Mouse (Mus musculus) intestine, postnatal 0 days (tissue): ENCODE data around the gene Trak2. TPM values are rescaled to one million over a fixed set of nuclear protein-coding genes. Genes with fewer than 3 reads are reported as not detected.

ENCODE experiments used
- ATAC-seq: fragments of 200-750 bp; cut with Nextera tagmentation; 2 replicates; pipeline ENCODE4 v1.8.0; 2017; ENCODE audit warnings: mild to moderate bottlenecking, moderate TSS enrichment, moderate library complexity
- H3K27ac ChIP-seq: fragments of 300-500 bp; sonication (generic); 2 replicates; pipeline ENCODE4 v1.5.1; 2014; ENCODE audit warnings: mild to moderate bottlenecking, low read depth, low read length, moderate library complexity
- H3K27me3 ChIP-seq: fragments of 300-500 bp; sonication (generic); replicated peaks from 2 replicates; pipeline ENCODE4 v1.6.1; 2014; ENCODE audit warnings: low read length, mixed read lengths; ENCODE audit not compliant: control insufficient read depth, insufficient read depth
- H3K36me3 ChIP-seq: fragments of 300-500 bp; sonication (generic); 2 replicates; pipeline ENCODE4 v1.6.1; 2014; ENCODE audit warnings: mild to moderate bottlenecking, moderate library complexity; ENCODE audit not compliant: control insufficient read depth, insufficient read depth
- H3K4me1 ChIP-seq: fragments of 300-500 bp; sonication (generic); replicated peaks from 2 replicates; pipeline ENCODE4 v1.6.1; 2014; ENCODE audit warnings: antibody characterized with exemption, low read length, mixed read lengths; ENCODE audit not compliant: control insufficient read depth, insufficient read depth
- H3K4me2 ChIP-seq: fragments of 300-500 bp; sonication (generic); replicated peaks from 2 replicates; pipeline ENCODE4 v1.6.1; 2014; ENCODE audit warnings: low read depth, mild to moderate bottlenecking, moderate library complexity
- H3K4me3 ChIP-seq: fragments of 300-500 bp; sonication (generic); 2 replicates; pipeline ENCODE4 v1.5.1; 2014; ENCODE audit warnings: low read depth, low read length
- H3K9ac ChIP-seq: fragments of 300-500 bp; sonication (generic); 2 replicates; pipeline ENCODE4 v1.6.1; 2014; ENCODE audit warnings: mild to moderate bottlenecking, low read depth, low read length
- H3K9me3 ChIP-seq: fragments of 300-500 bp; sonication (generic); 2 replicates; pipeline ENCODE4 v1.6.1; 2016; ENCODE audit warnings: mixed run types; ENCODE audit not compliant: control insufficient read depth
- CTCF ChIP-seq: sonication (generic); IDR thresholded peaks from 2 replicates; pipeline ENCODE4 v1.5.1; 2016; ENCODE audit warnings: low read depth, mild to moderate bottlenecking, control low read depth, antibody characterized with exemption, moderate library complexity
- WGBS: fragments of 180-500 bp; shearing (Covaris S2); extraction: QIAGEN DNeasy Blood & Tissue Kit; methylation state at CpG from one replicate; pipeline ENCODE4 v1.1.7; 2014; 5-methylcytosine and 5-hydroxymethylcytosine counted together
- polyA plus RNA-seq: library from polyadenylated mRNA; unstranded; fragments of >200 nt; fragmentation: Nextera tagmentation; extraction: Ambion mirVana; gene quantifications from 2 replicates; pipeline ENCODE4 v1.2.1, GENCODE M21; 2015

The Trak2 gene
- polyA plus RNA-seq, 1 experiment from 2014 or later = 5.4 TPM

GRCm38 (mm10) chr1:58955716-58956115, 17.5 kb downstream of the Trak2 start:
- H3K4me2 ChIP-seq = no peak overlapping the region
- no peak overlapping the region for H3K4me3 ChIP-seq
- ATAC-seq = no peak
- H3K36me3 ChIP-seq = no peaks in the 10 kb centered on the region
- 76% methylated on average over 3 of the region's 3 CpGs for WGBS
- no peaks in the 10 kb centered on the region for H3K27me3 ChIP-seq
- no peak overlapping the region for H3K9ac ChIP-seq
- H3K4me1 ChIP-seq = peaks cover 16% of the 10 kb centered on the region
- H3K27ac ChIP-seq = no peak overlapping the region
- TF ChIP-seq CTCF = no peak
- H3K9me3 ChIP-seq = no peaks in the 10 kb centered on the region

GRCm38 (mm10) chr1:58954578-58955410, 18.4 kb downstream of the Trak2 start:
- Histone ChIP-seq H3K27ac (no peak overlapping the region), H3K4me1 (peaks cover 16% of the 10 kb centered on the region), H3K9ac (no peak overlapping the region), H3K36me3 (no peaks in the 10 kb centered on the region), H3K9me3 (no peaks in the 10 kb centered on the region), H3K27me3 (no peaks in the 10 kb centered on the region), H3K4me2 (no peak overlapping the region), H3K4me3 (no peak overlapping the region)
- ATAC-seq = no peak
- WGBS = 79% methylated on average over 8 of the region's 8 CpGs
- TF ChIP-seq CTCF = no peak

- Histone ChIP-seq H3K9me3 (no peaks in the 10 kb centered on the region), H3K27me3 (no peaks in the 10 kb centered on the region), H3K36me3 (no peaks in the 10 kb centered on the region), H3K4me1 (peaks cover 16% of the 10 kb centered on the region), H3K27ac (no peak overlapping the region), H3K4me3 (no peak overlapping the region), H3K4me2 (0 out of 2 replicates have a peak overlapping the region, but pooled peaks have one; percentile 17), H3K9ac (no peak overlapping the region)
- ATAC-seq = 0 out of 2 replicates have a peak, but pooled peaks have one; percentile 32
- TF ChIP-seq CTCF = no peak
- WGBS = 63% methylated on average over 9 of the region's 9 CpGs
These were observed 19.4 kb downstream of the Trak2 start for GRCm38 (mm10) chr1:58953686-58954434.

DNA sequence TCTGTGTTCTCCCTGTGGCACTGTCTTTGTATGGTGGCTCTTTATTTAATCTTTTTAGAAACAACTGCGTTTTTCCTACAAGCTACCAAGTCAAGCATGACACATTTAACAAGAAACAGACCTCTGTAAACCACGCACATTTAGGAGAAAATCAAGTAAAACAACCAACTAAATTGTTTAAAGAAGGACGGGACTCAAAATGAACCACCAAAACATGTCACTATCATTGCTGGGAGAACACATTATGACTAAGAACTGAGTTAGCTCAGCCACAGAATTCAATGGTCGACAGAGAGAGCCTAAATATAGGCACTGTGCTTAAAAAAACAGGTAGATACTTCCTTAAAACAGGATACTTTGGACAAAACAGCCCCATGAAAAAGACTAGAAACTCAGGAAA, 20.2 kb downstream of the Trak2 start:
- peaks cover 16% of the 10 kb centered on the region for H3K4me1 ChIP-seq
- H3K9me3 ChIP-seq = no peaks in the 10 kb centered on the region
- no peak overlapping the region for H3K9ac ChIP-seq
- H3K27ac ChIP-seq = peak overlapping the region; percentile 73; the same call in 1 of the 2 replicates
- no peak overlapping the region for H3K4me2 ChIP-seq
- no peak for ATAC-seq
- no peaks in the 10 kb centered on the region for H3K36me3 ChIP-seq
- no peak overlapping the region for H3K4me3 ChIP-seq
- H3K27me3 ChIP-seq = no peaks in the 10 kb centered on the region
- WGBS = 48% methylated on average over 4 of the region's 4 CpGs
- TF ChIP-seq CTCF = no peak

DNA sequence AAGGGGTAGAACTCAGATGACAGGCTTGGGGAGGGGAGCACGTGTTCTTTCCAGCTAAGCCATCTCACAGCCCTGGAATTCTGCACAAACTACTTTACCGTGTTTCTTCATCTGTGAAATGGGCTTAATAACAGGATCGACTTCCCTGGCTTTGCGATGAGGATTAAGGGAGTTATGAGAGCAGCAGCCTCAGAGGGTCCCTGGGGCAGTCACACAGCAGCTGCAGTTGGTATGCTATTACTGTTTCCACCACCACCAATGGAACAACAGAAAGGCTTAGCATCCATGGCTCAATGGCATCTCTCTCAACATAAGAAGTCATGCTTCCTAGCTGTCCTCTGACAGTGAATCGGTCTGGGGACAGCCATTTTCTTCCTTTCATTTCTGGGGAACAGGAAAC, 20.7 kb downstream of the Trak2 start:
- Histone ChIP-seq H3K9me3 (no peaks in the 10 kb centered on the region), H3K4me2 (no peak overlapping the region), H3K4me1 (peaks cover 16% of the 10 kb centered on the region), H3K27me3 (no peaks in the 10 kb centered on the region), H3K27ac (peak overlapping the region; percentile 73), H3K9ac (no peak overlapping the region), H3K4me3 (no peak overlapping the region), H3K36me3 (no peaks in the 10 kb centered on the region)
- TF ChIP-seq CTCF = no peak
- WGBS = 83% methylated on average over 5 of the region's 5 CpGs
- ATAC-seq = no peak

DNA sequence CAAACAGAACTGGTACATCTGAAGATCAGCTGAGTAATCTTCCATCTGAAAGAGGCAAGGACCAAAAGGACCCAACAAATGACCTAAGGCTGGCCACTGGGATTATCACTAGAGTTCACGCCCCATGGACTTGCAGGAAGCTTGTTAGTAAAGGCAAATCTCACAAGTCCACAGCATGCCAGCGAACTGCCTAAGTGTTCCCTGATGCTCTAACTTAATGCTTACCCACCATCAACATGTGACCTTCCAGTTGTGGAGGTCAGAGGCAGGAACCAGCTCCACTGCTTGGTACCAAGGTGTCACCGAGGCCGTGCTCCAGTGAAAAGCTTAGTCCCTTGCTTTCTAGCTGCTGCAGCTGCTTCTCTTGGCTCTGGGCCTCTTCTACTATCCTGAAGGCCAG, 21.4 kb downstream of the Trak2 start:
- H3K9me3 ChIP-seq = no peaks in the 10 kb centered on the region
- H3K36me3 ChIP-seq = no peaks in the 10 kb centered on the region
- no peaks in the 10 kb centered on the region for H3K27me3 ChIP-seq
- H3K4me1 ChIP-seq = peaks cover 16% of the 10 kb centered on the region
- H3K4me2 ChIP-seq = no peak overlapping the region
- ATAC-seq = no peak
- no peak for TF ChIP-seq CTCF
- H3K9ac ChIP-seq = no peak overlapping the region
- 60% methylated on average over 4 of the region's 4 CpGs for WGBS
- no peak overlapping the region for H3K4me3 ChIP-seq
- H3K27ac ChIP-seq = peak overlapping the region; percentile 73
